Mouse (Mus musculus) MEL (cell line): ENCODE measurements around the gene Usp42. TPM values are rescaled to one million over a fixed set of nuclear protein-coding genes. Genes with fewer than 3 reads are reported as not detected.

Experiments
- DNase-seq: peaks from one replicate; pipeline ENCODE4 v3.0.0; 2011; ENCODE audit warnings: low read depth, low spot score
- H3K27ac ChIP-seq: 2 replicates; pipeline ENCODE4 v1.5.1; 2012; ENCODE audit warnings: low read depth, mild to moderate bottlenecking, control low read depth, low read length, moderate library complexity; ENCODE audit not compliant: control insufficient read depth
- H3K27me3 ChIP-seq, 2 experiments: fragments of 150-350 bp in 1 of 2; sonication (generic) in 1 of 2; 2 replicates each; pipeline ENCODE4 v1.6.1; 2012; ENCODE audit warnings: low read length in 2 of 2, mild to moderate bottlenecking in 2 of 2, improper control_type of control experiment in 1 of 2, moderate library complexity in 1 of 2; ENCODE audit not compliant: insufficient read depth in 2 of 2, control insufficient read depth in 1 of 2
- H3K36me3 ChIP-seq, 2 experiments: 2 replicates each; pipeline ENCODE4 v1.6.1; 2012 to 2014; ENCODE audit warnings: low read length in 2 of 2, improper control_type of control experiment in 1 of 2, inconsistent platforms in 1 of 2, mild to moderate bottlenecking in 1 of 2; ENCODE audit not compliant: insufficient read depth in 2 of 2, control insufficient read depth in 1 of 2
- H3K4me1 ChIP-seq, 2 experiments: fragments of 150-350 bp in 1 of 2; sonication (generic) in 1 of 2; 2 replicates each; pipeline ENCODE4 v1.6.1; 2012; ENCODE audit warnings: low read length in 2 of 2, improper control_type of control experiment in 1 of 2, mild to moderate bottlenecking in 1 of 2; ENCODE audit not compliant: insufficient read depth in 2 of 2, control insufficient read depth in 1 of 2
- H3K4me3 ChIP-seq, 2 experiments: fragments of 150-350 bp in 1 of 2; sonication (generic) in 1 of 2; 2 replicates each; pipeline ENCODE4 v1.5.1; 2012; ENCODE audit warnings: low read depth in 2 of 2, low read length in 2 of 2, mild to moderate bottlenecking in 2 of 2, moderate library complexity in 2 of 2, control low read depth in 1 of 2, improper control_type of control experiment in 1 of 2; ENCODE audit not compliant: control insufficient read depth in 1 of 2, insufficient read depth in 1 of 2
- H3K79me2 ChIP-seq: 2 replicates; pipeline ENCODE4 v1.6.1; 2012; ENCODE audit warnings: mild to moderate bottlenecking, low read length, moderate library complexity; ENCODE audit not compliant: control insufficient read depth, poor library complexity, insufficient read depth
- H3K9ac ChIP-seq: 2 replicates; pipeline ENCODE4 v1.6.1; 2012; ENCODE audit warnings: low read depth, mild to moderate bottlenecking, control low read depth, low read length, moderate library complexity; ENCODE audit not compliant: control insufficient read depth, poor library complexity, severe bottlenecking
- H3K9me3 ChIP-seq: fragments of 150-350 bp; sonication (generic); replicated peaks from 2 replicates; pipeline ENCODE4 v1.6.1; 2012; ENCODE audit warnings: mild to moderate bottlenecking, low read length, improper control_type of control experiment, moderate library complexity; ENCODE audit not compliant: insufficient read depth
- CTCF ChIP-seq, 3 experiments: IDR thresholded peaks in 2 of 3; conservative IDR thresholded peaks in 1 of 3; 2 replicates each; pipeline ENCODE4 v1.5.1; 2011 to 2012; ENCODE audit warnings: low read length in 3 of 3, low read depth in 2 of 3, mild to moderate bottlenecking in 2 of 3, improper control_type of control experiment in 1 of 3, inconsistent platforms in 1 of 3, mixed read lengths in 1 of 3, moderate library complexity in 1 of 3; ENCODE audit not compliant: control insufficient read depth in 1 of 3, insufficient read depth in 1 of 3, poor library complexity in 1 of 3, severe bottlenecking in 1 of 3
- ETS1 ChIP-seq: IDR thresholded peaks from 2 replicates; pipeline ENCODE4 v1.6.1; 2012; ENCODE audit warnings: low read depth, mild to moderate bottlenecking, inconsistent platforms, low read length, improper control_type of control experiment, moderate library complexity
- GATA1 ChIP-seq: IDR thresholded peaks from 2 replicates; pipeline ENCODE4 v1.6.1; 2011; ENCODE audit warnings: low read depth, low read length, improper control_type of control experiment
- HCFC1 ChIP-seq: IDR thresholded peaks from 2 replicates; pipeline ENCODE4 v1.6.1; 2012; ENCODE audit warnings: low read depth, mild to moderate bottlenecking, inconsistent platforms, low read length, improper control_type of control experiment, moderate library complexity
- MAFK ChIP-seq: IDR thresholded peaks from 2 replicates; pipeline ENCODE4 v1.6.1; 2011; ENCODE audit warnings: low read depth, mild to moderate bottlenecking, low read length, improper control_type of control experiment, borderline replicate concordance
- MEF2A ChIP-seq: IDR thresholded peaks from 2 replicates; pipeline ENCODE4 v1.6.1; 2014; ENCODE audit warnings: low read depth, mild to moderate bottlenecking, inconsistent platforms, low read length, improper control_type of control experiment; ENCODE audit not compliant: poor library complexity, insufficient replicate concordance, severe bottlenecking; ENCODE audit errors: extremely low read depth
- MXI1 ChIP-seq: IDR thresholded peaks from 2 replicates; pipeline ENCODE4 v1.6.1; 2011; ENCODE audit warnings: mild to moderate bottlenecking, low read depth, low read length, improper control_type of control experiment
- MYB ChIP-seq: IDR thresholded peaks from 2 replicates; pipeline ENCODE4 v1.6.1; 2011; ENCODE audit warnings: mild to moderate bottlenecking, low read depth, low read length, improper control_type of control experiment
- NELFE ChIP-seq: IDR thresholded peaks from 2 replicates; pipeline ENCODE4 v1.6.1; 2011; ENCODE audit warnings: low read depth, low read length, improper control_type of control experiment
- NRF1 ChIP-seq: IDR thresholded peaks from 2 replicates; pipeline ENCODE4 v1.6.1; 2014; ENCODE audit warnings: low read depth, mild to moderate bottlenecking, inconsistent platforms, low read length, improper control_type of control experiment, moderate library complexity; ENCODE audit not compliant: poor library complexity, insufficient read depth, severe bottlenecking
- POLR2A ChIP-seq, 2 experiments: IDR thresholded peaks; 2 replicates each; pipeline ENCODE4 v1.6.1; 2011 to 2012; ENCODE audit warnings: low read length in 2 of 2, mild to moderate bottlenecking in 2 of 2, control low read depth in 1 of 2, improper control_type of control experiment in 1 of 2, low read depth in 1 of 2, moderate library complexity in 1 of 2; ENCODE audit not compliant: control insufficient read depth in 1 of 2, insufficient read depth in 1 of 2, poor library complexity in 1 of 2
- POLR2AphosphoS2 ChIP-seq: IDR thresholded peaks from 2 replicates; pipeline ENCODE4 v1.6.1; 2011; ENCODE audit warnings: low read length, improper control_type of control experiment
- SMC3 ChIP-seq: IDR thresholded peaks from 2 replicates; pipeline ENCODE4 v1.6.1; 2011; ENCODE audit warnings: low read depth, low read length, improper control_type of control experiment
- TAL1 ChIP-seq: IDR thresholded peaks from 2 replicates; pipeline ENCODE4 v1.6.1; 2012; ENCODE audit warnings: mild to moderate bottlenecking, inconsistent platforms, low read length, moderate library complexity, mixed read lengths
- TBP ChIP-seq: IDR thresholded peaks from 2 replicates; pipeline ENCODE4 v1.8.0; 2011; ENCODE audit warnings: low read depth, low read length, improper control_type of control experiment
- TCF12 ChIP-seq: IDR thresholded peaks from 2 replicates; pipeline ENCODE4 v1.6.1; 2014; ENCODE audit warnings: low read depth, mild to moderate bottlenecking, inconsistent platforms, low read length, improper control_type of control experiment, moderate library complexity
- USF1 ChIP-seq: IDR thresholded peaks from 2 replicates; pipeline ENCODE4 v1.6.1; 2014; ENCODE audit warnings: low read depth, mild to moderate bottlenecking, inconsistent platforms, low read length, improper control_type of control experiment, moderate library complexity
- ZC3H11A ChIP-seq: IDR thresholded peaks from 2 replicates; pipeline ENCODE4 v1.6.1; 2012; ENCODE audit warnings: low read depth, mild to moderate bottlenecking, inconsistent platforms, low read length, improper control_type of control experiment
- ZNF384 ChIP-seq: IDR thresholded peaks from 2 replicates; pipeline ENCODE4 v1.6.1; 2012; ENCODE audit warnings: low read depth, mild to moderate bottlenecking, inconsistent platforms, low read length, improper control_type of control experiment
- polyA plus RNA-seq, 2 experiments: library from polyadenylated mRNA; stranded (reverse) in 1 of 2; unstranded in 1 of 2; fragments of >175 nt in 1 of 2; fragments of >200 nt in 1 of 2; gene quantifications; 2 replicates each; pipeline versions ENCODE4 v1.2.1 to v1.2.4; 2012; ENCODE audit warnings: low replicate concordance in 2 of 2, low read depth in 1 of 2; ENCODE audit not compliant: insufficient read length in 2 of 2, insufficient read depth in 1 of 2, missing spikeins in 1 of 2
- total RNA-seq: library from RNA; depleted of rRNA; stranded (reverse); fragments of 300-350 nt; gene quantifications from 2 replicates; pipeline ENCODE4 v1.2.3, GENCODE M21; 2012

Usp42 gene
- total and polyA plus RNA-seq, 3 experiments = 8.1 to 18.6 TPM; not detected in 1

- DNase-seq = no peak
- H3K9me3 ChIP-seq = no peaks in the 10 kb centered on the region
- peaks cover 2% of the 10 kb centered on the region; the same call in 1 of the 2 replicates for H3K79me2 ChIP-seq
- H3K36me3 ChIP-seq = peaks cover 0 to 11% of the 10 kb centered on the region in 2 experiments; a peak in 2 of 4 replicates
- no peak overlapping the region for H3K9ac ChIP-seq
- H3K4me3 ChIP-seq = no peak overlapping the region
- TF ChIP-seq NELFE (no peak), TBP (no peak), MYB (no peak), ZNF384 (no peak), GATA1 (no peak), POLR2A (IDR thresholded peaks at IDR 0.05; ENCODE audit: control insufficient read depth in 1 of 2, insufficient read depth in 1 of 2, low read depth in 1 of 2, low read length in 2 of 2, poor library complexity in 1 of 2) (no peak), POLR2AphosphoS2 (no peak), MEF2A (no peak), MXI1 (no peak), SMC3 (no peak), TCF12 (no peak), CTCF (IDR thresholded peaks at IDR 0.05 in 2 of 3, conservative IDR thresholded peaks at IDR 0.05 in 1 of 3; ENCODE audit: control insufficient read depth in 1 of 3, insufficient read depth in 1 of 3, low read depth in 2 of 3, low read length in 3 of 3, poor library complexity in 1 of 3, severe bottlenecking in 1 of 3) (no peak), NRF1 (no peak), ZC3H11A (no peak), USF1 (no peak)
- TF ChIP-seq, all 39 proteins: peak for 0
- H3K27me3 ChIP-seq = no peaks in the 10 kb centered on the region
- H3K27ac ChIP-seq = no peak overlapping the region
- H3K4me1 ChIP-seq = peaks cover 13 to 21% of the 10 kb centered on the region in 2 experiments
Observed at GRCm38 (mm10) chr5:143669839-143670238, 62.2 kb downstream of the Usp42 start.

GRCm38 (mm10) chr5:143669393-143669792 lies 62.7 kb downstream of the Usp42 start:
- DNase-seq = no peak
- peaks cover 0 to 9% of the 10 kb centered on the region in 2 experiments; a peak in 2 of 4 replicates for H3K36me3 ChIP-seq
- H3K27me3 ChIP-seq = no peaks in the 10 kb centered on the region
- H3K4me3 ChIP-seq = no peak overlapping the region
- no peaks in the 10 kb centered on the region for H3K9me3 ChIP-seq
- H3K79me2 ChIP-seq = peaks cover under 1% of the 10 kb centered on the region; the same call in 1 of the 2 replicates
- H3K9ac ChIP-seq = no peak overlapping the region
- peaks cover 9 to 19% of the 10 kb centered on the region in 2 experiments; a peak in 3 of 4 replicates for H3K4me1 ChIP-seq
- TF ChIP-seq SMC3 (peak; percentile 20; the same call in 1 of the 2 replicates), TAL1 (no peak), HCFC1 (no peak), MAFK (no peak), MXI1 (no peak), USF1 (no peak), ETS1 (no peak)
- TF ChIP-seq, all 39 proteins: peak for 1
- H3K27ac ChIP-seq = no peak overlapping the region
